Mouse (Mus musculus) gonadal fat pad, adult 2 months (tissue): Measurements from ENCODE around the gene Gpr156. TPM values are rescaled to one million over a fixed set of nuclear protein-coding genes. Genes with fewer than 3 reads are reported as not detected.
"Not testable (repeated sequence)": the region's sequence is repeated elsewhere in the genome, so short reads cannot be mapped to it uniquely, and the experiment has no call there.

ENCODE experiments used
- DNase-seq: peaks from one replicate; pipeline ENCODE4 v3.0.0-alpha.2; 2012; ENCODE audit warnings: low read depth
- polyA plus RNA-seq: library from polyadenylated mRNA; depleted of rRNA; stranded (reverse); fragments of >200 nt; gene quantifications from 2 replicates; pipeline ENCODE4 v1.2.3, GENCODE M21; 2012

Gene Gpr156
- polyA plus RNA-seq, 1 experiment = 1.5 TPM

DNA sequence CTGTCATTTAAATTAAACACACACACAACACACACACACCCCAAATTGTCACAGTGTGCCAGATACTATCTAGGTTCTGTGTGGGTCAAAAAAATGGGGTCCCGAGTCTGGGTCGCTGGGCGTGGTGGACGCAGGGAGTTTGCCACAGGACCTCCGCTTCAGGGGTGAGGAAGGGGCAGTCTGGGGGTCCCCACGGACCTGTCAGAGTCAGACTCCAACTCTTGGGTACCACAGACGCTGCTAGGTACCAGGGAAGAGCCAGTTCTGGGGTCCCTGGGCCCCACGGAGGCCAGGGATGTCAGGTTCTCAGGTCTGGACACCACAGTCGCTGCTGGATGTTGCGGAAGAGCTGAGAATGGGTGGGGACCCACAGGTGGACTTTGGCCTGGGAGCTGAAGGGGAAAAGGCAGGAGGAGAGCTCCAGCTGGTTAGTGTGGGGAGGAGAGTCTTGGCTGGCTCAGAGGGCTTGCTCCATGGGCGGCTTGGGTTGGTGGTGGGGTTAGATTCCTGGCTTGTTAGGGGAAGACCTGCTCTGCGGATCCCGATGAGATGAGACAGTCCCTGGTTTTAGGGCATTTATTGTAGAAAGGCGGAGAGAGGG, 39.9 kb downstream of the Gpr156 start:
- no peak for DNase-seq

DNA sequence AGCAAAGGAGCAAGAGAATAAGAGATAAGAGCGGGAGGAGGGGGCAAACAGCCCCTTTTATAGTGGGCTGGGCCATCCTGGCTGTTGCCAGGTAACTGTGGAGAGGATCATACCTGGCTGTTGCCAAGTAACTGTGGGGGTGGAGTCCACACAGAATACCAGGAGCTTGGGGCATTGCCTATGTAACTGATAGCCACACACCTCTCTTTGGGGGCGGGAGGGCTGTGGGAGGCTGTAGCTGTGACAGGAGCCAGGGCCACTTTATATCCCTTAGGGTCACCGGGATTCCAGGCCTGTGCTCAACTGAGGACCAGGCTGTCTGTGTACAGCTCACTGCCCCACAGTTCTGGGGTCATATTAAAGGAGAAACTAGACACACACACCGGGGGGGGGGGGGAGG, 40.5 kb downstream of the Gpr156 start:
- no peak for DNase-seq

DNA sequence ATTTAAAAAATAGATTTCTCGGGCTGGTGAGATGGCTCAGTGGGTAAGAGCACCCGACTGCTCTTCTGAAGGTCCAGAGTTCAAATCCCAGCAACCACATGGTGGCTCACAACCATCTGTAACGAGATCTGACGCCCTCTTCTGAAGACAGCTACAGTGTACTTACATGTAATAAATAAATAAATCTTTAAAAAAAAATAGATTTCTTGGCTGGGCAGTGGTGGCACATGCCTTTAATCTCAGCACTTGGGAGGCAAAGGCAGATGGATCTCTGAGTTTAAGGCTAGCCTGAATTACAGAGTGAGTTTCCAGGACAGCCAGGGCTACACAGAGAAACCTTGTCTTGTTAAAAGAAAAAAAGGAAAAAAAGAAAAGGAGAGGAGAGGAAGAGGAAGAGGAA, 46.4 kb downstream of the Gpr156 start:
- DNase-seq = not testable (repeated sequence)

DNA sequence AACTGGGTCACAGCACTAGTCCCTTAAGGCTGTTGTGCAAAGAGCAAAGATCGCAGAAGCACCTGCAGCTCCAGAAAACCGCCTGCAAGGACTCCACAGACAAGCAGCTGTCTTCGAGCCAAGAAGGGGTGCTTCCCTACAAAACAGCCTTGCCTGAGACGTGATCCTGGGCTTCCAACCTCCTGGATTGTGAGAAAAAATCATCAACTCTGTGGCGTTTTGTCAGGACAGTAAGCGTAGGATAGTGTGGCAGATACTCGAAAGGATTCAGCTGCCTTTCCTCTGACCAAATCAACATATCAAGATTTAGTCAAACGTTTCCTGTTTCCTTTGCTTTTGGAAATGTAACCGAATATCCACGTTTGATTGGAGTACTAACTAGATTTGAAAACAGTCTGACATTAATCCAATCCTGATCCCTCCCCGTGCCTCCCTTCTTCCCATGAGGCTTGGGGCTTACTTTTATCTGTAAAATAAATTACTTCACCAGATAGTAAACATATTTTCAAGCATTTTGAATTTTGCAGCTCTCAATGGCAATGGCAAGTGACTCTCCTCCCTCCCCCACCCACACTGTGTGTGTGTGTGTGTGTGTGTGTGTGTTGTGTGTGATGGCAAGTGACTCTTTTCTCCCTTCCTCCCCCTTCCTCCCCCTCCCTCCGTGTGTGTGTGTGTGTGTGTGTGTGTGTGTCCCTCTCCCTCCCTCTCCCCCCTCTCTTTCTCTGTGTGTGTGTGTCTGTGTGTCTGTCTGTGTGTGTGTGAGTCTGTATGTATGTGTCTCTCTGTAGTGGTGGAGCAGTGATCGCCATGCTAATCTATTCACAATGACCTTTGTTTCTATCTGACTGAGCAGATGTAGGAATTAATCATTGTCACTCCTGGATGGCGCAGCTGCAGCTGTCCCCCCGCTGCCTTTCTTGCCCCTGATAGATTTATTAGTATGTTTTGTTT, 47.3 kb downstream of the Gpr156 start:
- DNase-seq = no peak

DNA sequence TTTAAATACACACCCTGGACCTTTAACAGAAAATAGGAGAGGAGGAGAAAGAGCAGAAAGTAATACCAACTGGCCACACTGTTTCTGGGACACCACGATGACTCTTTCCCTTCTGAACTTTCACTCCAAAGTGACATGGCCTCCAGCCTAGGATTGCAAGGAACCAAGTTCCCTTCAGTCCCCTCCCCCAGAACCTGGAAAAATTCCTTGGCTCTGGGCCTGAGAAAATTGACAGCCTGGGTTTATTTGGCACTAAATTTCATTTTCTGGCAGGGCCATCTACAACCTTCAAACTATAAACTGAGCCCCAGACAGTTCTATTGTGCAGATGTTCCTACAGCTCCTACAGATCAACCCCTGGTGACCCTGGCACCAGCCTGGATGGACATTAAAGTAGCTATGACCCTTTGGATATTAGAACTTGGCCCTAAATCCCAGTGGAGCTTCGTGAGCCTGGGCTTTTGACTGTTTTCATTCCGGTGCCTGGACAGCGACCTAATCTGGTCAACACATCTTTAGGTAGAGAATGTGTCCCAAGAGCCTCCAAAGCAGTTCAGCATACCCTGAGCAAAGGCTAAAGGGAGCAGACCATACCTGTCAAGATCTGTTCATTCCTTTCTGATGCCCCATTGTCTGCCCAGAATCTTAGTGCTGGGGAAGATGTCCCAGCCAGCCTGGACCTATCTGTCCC, 48.2 kb downstream of the Gpr156 start:
- DNase-seq = no peak

DNA sequence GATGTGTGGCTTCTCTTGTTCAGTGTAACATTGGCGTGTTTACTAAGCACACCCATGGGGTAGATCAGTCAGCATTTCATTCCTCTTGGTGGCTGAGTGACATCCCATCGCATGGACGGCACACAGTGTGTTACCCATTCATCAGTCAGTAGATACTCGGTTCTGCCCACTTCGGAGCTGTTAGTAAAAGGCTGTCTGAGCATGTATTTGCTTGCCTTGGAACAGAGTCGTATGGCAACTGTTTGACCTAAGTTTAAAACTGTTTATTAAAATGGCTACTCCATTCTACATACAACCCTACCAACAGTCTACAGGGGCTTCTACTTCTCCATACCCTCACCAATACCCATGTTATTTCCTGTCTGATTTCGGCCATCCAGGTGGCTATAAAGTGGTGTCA, 50.6 kb downstream of the Gpr156 start:
- DNase-seq = no peak

DNA sequence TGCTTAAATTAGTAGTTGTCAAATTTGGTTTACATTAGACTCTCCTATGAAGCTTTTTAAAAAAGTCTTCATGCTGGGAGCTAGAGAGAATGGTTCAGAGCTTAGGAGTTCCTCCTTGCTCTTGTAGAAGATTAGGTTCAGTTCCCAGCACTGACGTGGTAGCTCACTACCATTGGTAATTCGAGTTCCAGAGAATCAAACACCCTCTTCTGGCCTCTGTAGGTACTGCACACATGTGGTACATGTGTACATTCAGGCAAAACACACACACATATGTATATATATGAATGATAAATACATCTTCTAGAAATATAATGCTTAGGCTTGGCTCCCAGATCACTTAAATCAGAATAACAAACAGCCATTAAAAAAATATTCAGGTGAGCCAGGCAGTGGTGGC, 51.1 kb downstream of the Gpr156 start:
- DNase-seq = no peak

DNA sequence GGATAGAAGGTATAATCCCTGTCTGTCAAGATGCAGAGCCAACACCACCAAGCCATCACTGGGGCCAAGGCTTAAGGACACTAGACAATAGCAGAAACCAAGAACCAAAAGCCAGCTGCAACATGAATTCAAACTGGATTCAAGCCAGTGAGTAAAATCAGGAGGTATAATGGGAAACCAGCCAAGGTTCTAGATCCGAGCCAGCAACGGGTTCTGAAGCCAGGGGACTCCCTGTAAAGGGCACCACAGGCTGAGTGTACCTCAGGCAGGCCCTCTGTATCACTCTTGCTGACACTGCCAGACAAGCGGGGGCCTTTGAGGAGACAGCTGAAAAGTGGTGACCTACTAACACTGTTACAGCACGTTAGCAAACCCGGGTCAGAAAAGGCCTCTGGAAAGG, 55.2 kb downstream of the Gpr156 start:
- no peak for DNase-seq

DNA sequence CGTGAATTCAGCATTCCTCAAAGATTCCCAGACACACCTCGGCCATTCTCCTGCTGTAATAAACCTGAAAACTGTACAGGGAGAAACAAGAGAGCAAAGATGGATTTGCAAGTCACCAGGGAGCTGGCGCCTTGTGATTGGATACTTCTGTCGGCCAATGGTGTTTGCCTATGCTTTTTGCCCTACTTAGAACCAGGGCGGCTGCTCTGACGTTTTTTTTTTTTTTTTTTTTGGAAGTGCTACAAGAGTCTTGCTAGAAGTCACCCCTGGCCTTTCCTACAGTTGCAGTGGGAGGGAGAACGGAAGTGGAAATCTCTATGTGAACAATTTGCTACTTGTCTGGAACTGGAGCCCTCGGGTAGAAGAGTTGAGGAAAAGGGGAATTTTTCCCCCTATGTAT, 56.1 kb downstream of the Gpr156 start:
- DNase-seq = no peak

DNA sequence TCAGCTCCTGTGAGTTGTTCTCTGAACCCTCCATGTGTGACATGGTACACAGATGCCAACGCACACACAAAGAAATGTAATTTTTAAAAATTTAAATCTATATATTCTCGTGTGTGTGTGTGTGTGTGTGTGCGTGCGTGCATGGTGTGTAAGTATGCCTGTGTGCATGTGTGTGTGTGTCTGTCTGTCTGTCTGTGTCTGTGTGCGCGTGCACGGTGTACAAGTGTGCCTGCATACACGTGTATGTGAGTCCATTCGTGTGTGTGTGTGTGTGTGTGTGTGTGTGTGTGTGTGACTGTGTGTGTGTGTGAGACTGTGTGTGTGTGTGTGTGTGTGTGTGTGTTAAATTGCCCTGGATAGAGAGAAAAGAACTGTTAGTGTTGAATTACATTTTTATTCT, 56.9 kb downstream of the Gpr156 start:
- DNase-seq = not testable (repeated sequence)

DNA sequence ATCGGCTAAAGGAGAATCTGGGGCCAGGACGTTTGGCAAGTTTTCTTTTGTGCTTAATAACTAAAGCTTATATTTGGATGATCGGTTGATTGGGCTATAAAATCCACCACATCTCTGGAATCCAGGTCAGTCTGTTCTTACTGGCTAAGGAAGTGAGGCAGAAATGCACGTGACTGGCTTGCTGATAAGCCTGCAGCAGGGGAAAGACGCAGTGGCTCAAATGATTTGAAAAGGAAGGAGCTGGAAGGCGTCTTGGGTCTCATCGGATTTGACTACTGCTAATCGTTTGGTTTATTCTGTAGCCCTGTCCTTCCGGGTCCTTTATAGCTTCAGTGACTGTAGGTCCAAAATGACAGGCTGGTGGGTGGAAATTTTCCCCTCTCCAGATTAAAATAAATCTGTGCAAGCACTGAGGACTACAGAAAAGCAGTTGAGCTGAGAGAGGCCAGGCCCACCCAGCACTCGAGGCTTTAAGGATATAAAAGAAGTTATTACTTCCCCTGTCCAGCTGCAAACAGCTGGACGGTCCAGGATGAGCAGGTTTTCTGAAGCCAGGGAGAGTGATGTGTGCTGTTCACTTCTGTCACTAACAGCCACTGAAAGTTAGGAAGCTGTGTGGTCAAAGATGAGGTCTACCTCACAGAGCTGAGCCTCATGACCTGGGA, 57.7 kb downstream of the Gpr156 start:
- DNase-seq = no peak

DNA sequence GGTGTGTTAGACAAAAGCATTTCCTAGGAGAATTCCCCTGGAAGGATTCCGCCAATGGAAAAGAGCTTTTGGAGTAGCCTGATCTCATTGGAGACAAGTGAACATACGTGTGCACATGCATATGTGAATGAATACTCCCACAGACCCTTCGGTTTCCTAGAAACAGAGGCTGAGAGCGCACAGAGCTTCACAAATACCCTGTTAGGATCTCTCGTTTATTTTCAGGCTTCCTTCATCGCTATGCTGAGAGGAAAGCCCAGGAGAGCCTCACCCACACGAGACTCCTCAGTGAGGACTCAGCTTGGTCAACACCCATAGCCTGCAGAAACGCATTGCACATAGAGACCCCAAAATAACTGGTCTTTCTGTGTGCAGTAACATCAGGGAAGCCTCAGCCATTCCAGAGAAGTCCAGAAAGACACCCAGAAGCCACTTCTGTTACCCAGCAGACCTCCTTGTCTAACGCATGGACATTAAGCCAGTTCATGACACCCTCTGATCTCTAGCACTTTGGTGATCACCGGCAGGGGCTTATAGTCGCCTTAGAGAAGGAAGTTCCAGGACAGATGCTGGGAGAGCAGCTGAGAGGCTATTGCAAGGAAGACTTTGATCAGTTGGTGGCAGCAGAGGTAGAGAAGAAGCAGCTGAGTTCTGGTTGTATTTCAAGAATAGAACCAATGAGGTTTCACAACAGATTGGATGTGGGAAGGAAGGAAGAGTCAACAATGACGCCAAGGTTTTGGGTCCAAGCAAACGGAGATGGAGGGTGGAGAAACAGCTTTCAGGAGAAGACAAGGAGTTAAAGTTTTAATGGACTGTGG, 58.4 kb downstream of the Gpr156 start:
- DNase-seq = no peak

DNA sequence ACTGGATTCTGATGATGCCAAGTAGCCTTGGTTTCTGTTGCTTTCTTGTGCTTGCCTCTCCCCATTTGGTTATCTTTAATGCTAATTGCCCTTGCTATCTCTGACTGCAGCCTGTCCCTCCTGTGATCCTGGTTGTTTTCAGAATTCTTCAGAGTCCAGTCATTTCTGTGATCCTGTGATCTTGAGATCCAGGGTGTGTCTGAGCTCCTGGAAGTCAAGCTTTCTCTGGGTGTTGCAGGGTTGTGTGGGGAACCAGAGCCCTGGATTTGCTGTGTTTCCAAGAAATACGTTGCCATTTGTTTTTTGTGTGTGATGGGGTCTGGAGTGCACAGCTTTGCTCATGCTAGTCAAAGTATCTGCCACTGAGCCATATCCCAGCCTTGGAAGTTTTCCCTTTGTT, 65.6 kb downstream of the Gpr156 start:
- no peak for DNase-seq

DNA sequence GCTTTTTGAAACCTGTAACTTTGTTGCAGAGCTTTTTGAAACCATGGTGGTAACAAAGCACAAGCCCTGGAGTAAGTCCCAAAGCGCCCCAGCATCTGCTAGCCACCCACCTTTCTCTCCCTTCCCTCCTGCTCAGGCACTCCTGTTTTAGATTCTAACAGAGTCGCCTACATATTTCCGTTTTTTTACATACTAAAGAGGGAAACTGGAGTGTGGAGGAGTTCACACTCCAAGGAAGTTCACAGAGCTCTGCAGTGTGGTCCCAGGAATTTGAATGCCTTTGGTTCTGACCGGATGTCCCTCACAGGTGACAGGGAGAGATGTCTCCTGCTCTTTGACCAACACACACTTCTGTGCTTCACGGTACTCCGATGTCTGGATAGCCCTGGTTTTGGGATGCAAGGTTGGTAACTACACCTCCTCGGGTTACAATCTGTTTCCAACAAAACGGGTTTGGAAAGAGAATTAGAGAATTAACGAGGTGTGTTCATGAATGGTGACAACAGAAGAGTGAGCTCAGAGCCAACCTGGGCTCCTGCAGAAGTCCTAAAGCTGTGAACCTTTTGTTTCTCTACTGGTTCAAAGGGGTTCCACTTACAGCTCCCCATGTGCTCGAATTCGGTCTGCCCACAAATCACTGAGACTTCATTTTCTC, 72.0 kb downstream of the Gpr156 start:
- DNase-seq = no peak

DNA sequence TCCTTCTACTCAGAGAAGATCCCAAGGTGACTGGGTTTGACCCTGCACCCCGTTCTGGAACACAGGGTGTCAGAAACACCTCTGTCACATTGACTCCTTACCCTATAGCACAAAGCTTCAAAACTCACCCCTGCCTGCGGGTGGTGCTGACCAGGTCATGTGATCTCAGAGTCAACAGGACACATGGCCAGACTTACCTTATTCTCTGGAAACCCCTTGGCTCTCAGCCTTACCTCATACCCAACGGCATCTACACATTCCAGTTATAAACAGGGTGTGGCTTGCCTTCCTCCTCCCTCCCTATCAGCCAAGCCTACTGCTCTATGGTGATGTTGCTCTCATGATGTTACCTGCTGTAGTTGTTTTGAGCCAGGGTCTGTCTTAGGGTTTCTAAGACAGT, 73.5 kb downstream of the Gpr156 start:
- DNase-seq = no peak

DNA sequence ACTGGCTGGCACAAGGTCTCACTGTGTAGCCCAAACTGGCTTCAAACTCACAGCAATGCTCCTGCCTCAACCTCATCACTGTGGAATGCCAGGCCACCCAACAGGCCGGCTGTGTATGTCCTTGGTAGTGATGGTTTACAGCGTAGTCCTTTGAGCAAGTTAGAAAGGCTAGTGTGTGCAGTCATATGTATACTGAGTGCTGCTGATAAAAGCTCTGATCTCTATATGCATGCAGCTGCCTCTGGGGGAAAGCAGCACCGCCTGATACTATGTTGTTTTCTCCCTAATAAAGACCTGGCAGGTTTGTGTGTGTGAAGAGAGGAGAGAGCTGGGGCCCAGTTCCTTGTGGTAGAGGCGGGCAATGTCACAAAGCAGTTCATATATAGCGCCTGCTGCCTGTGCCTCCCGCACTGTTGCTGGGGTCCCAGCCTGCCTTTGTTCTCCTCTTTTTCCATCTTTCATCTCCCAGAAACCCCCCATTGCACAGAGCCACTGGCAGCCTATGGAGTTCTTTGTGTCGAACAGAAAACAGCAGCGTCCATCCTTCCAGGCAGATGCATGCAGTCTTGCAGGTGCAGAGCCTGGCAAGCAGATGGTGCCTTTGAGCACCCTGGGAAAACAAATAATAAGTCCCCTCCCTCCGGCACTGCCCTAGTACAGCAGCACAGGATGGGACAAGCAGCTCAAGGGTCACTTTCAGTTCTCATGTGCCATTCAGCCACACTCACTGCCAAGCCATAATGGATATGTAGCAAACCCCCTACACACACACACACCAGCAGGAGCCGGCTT, 74.5 kb downstream of the Gpr156 start:
- no peak for DNase-seq

DNA sequence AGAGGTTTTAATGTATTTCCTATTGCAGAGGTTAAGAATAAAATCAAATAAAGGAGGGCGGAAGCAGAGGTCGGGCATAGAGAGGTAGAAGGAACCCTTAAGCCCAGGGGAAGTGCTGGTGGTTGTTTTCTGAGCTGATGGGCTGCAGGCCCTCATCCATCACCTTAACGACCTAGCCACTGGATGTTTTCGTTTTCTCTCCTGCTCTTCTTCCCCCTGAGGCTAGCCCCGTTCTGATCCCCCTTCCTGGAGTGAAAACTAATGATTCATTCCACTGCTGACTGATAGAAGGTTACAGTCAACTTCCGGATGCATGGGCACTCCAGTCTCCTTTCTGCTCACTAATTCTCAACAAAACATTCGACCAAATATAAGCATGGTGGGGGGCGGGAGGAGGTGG, 76.5 kb downstream of the Gpr156 start:
- no peak for DNase-seq

DNA sequence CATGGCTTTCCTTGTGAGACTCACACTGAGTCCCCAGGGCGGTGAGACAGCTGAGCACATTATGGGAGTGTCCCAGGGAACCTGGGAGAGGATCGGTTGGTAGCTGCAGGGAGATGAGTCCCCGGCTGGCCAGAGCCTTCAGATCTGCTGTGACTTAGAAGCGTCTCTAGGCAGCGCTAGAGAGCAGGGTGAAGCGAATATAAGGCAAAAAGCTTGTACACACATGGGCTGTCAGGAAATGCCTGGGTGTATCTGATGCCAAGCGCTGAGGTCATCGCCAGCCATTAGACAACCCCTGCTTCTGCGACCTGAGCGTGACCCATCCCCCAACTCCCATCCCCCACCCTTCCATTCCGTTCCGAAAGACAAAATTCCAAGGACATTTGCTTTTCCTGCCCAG, 78.4 kb downstream of the Gpr156 start:
- DNase-seq = no peak

DNA sequence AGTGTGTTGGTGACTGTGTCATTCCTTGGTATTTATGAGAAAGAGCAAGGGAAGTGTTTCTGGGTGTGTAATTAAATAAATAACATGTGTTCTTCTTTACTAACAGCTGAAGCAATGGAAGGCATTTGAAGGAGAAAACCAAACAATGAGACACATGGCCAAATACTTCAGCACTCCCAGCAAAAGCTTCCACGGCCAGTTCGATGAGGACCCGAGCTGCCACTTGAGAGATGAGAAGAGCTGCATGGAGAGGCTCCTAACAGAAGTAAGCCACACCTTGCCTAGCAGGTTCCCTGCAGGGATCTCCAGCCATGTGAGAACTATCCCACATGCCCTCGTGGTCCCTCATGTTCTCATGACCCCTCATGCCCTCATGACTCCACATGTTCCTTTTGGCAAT, 81.5 kb downstream of the Gpr156 start:
- no peak for DNase-seq

DNA sequence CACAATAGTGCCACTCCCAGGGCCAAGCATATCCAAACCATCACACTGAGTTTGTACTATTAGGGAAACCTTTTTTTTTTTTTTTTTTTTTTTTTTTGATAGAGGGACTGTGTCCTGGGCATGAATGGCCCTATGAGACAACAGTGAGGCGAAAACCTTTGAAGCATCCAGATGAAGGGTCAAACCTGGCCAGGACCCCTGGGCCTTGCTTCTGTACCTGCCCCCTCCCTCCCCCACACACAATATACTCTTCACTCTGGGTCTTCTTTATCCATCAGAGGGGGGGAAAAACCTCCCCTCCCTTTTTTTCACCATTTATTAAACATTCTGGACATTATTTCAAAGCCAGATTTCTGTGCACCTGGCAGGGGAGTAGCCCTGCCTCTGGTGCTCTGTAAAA, 83.5 kb downstream of the Gpr156 start:
- DNase-seq = no peak
